Mouse (Mus musculus): ENCODE measurements around the gene Hoxb1. TPM values are rescaled to one million over a fixed set of nuclear protein-coding genes. Genes with fewer than 3 reads are reported as not detected.

The Hoxb1 gene
- polyA plus RNA-seq (2012; rRNA removed) (0.11 TPM in 1 of 2 replicates, not detected in the other), polyA plus RNA-seq (2014; fragmentation: Nextera tagmentation; extraction: Ambion mirVana) (not detected in 2 replicates)

DNA sequence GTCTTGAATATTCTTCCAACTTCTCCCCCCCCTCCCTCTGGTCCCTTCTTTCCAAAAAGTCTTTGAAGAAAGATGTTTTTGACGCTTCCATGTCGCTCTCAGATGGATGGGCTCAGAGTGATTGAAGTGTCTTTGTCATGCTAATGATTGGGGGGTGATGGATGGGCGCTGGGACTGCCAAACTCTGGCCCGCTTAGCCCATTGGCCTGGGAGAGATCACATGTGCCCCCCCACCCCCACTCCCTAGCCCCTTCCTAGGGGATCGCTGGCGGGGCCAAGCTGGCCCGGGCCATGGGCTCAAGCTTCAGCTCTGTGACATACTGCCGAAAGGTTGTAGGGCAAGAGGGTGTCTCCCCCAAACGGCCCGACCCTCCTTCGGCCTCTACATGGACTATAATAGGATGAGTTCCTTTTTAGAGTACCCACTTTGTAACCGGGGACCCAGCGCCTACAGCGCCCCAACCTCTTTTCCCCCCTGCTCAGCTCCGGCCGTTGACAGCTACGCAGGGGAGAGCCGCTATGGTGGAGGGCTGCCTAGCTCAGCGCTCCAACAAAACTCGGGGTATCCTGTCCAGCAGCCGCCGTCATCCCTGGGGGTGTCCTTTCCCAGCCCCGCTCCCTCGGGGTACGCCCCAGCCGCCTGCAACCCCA is at the start of gene Hoxb1:
TSS of gene Hoxb1 (plus strand) at position 312 of the 651 bp plus-strand sequence.
- peak within 1 kb of the TSS; percentile 10; the same call in 1 of the 2 replicates for H3K4me2 ChIP-seq (replicated peaks; ENCODE audit: low read depth, low read length, severe bottlenecking)

DNA sequence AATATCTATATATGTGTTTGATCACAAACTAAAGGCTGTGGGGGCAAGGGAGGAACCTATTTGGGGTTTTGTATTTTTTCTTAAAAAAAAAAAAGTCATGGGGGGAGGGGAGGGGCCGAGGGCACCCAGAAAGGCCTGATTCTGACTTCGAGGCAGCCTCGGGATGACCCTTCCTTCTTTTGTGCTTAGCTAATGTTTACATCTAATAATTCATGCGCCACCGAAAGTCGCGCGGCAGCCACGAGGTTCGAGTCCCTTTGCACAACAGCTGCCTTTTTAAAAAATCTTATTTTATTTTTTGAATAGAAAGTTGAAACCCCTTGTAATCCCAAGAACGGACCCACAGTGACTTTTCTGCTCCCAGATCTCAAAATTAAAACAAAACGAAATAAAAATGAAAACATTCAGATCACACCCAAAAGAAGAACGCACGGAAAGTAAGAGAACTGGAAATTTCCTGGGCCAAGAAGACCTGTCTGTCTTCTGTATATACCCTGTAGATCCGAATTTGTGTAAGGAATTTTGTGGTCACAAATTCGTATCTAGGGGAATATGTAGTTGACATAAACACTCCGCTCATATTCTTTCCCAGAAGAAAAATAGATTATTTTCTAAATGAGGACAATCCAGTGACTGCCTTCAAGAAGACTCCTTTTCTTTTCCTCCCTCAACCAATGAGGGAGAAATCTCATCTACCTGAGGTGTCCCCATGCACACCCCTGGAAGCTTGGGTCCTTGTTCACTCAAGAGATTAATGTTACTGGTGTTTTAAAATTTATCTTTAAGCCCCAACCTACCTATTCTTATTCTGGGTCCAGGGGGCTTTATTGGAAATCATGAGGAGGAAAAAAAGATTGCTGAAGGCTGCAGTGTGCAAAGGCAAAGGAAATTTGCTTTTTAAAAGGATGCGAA is 48.6 kb upstream of the Hoxb1 start:
- TF ChIP-seq POLR2A (IDR thresholded peaks at IDR 0.05; ENCODE audit: borderline replicate concordance, extremely low read depth, insufficient read depth, insufficient read length) = no peak
- Histone ChIP-seq H3K4me2 (replicated peaks; ENCODE audit: low read depth, low read length, severe bottlenecking) (no peak overlapping the region), H3K36me3 (ENCODE audit: control insufficient read depth, insufficient read depth, low read length) (no peaks in the 10 kb centered on the region), H3K27me3 (ENCODE audit: control insufficient read depth, insufficient read depth, low read length) (peaks cover 100% of the 10 kb centered on the region), H3K27ac (replicated peaks; ENCODE audit: low read depth, low read length) (no peak overlapping the region), H3K4me1 (ENCODE audit: control insufficient read depth, insufficient read depth, low read length) (peaks cover 5% of the 10 kb centered on the region), H3K9me3 (ENCODE audit: control insufficient read depth, low read length) (no peaks in the 10 kb centered on the region), H3K4me3 (replicated peaks; ENCODE audit: low read length) (no peak overlapping the region), H3K9ac (ENCODE audit: low read depth, low read length, severe bottlenecking) (no peak overlapping the region)
- DNase-seq (ENCODE audit: low spot score) (no peak), ATAC-seq (ENCODE audit: low FRiP score, low read depth) (no peak)
- 9% methylated on average over 18 of the region's 18 CpGs for WGBS

More for the DNA sequence above, at the start of gene Hoxb1:
- H3K27ac ChIP-seq (replicated peaks; ENCODE audit: low read depth, low read length) = no peak within 1 kb of the TSS
- 5% methylated on average over 23 of the region's 26 CpGs for WGBS
- no peak for TF ChIP-seq POLR2A (IDR thresholded peaks at IDR 0.05; ENCODE audit: borderline replicate concordance, extremely low read depth, insufficient read depth, insufficient read length)
- no peak within 1 kb of the TSS for H3K9ac ChIP-seq (ENCODE audit: low read depth, low read length, severe bottlenecking)
- H3K4me3 ChIP-seq (replicated peaks; ENCODE audit: low read length) = 0 out of 2 replicates have a peak within 1 kb of the TSS, but pooled peaks have one; percentile 2
- peaks cover 89% of the 10 kb centered on the region for H3K27me3 ChIP-seq (ENCODE audit: control insufficient read depth, insufficient read depth, low read length)
- no peak for ATAC-seq (ENCODE audit: low FRiP score, low read depth)
- H3K36me3 ChIP-seq (ENCODE audit: control insufficient read depth, insufficient read depth, low read length) = no peaks in the 10 kb centered on the region
- DNase-seq (ENCODE audit: low spot score) = no peak
- H3K9me3 ChIP-seq (ENCODE audit: control insufficient read depth, low read length) = no peaks in the 10 kb centered on the region
- no peaks in the 10 kb centered on the region for H3K4me1 ChIP-seq (ENCODE audit: control insufficient read depth, insufficient read depth, low read length)

DNA sequence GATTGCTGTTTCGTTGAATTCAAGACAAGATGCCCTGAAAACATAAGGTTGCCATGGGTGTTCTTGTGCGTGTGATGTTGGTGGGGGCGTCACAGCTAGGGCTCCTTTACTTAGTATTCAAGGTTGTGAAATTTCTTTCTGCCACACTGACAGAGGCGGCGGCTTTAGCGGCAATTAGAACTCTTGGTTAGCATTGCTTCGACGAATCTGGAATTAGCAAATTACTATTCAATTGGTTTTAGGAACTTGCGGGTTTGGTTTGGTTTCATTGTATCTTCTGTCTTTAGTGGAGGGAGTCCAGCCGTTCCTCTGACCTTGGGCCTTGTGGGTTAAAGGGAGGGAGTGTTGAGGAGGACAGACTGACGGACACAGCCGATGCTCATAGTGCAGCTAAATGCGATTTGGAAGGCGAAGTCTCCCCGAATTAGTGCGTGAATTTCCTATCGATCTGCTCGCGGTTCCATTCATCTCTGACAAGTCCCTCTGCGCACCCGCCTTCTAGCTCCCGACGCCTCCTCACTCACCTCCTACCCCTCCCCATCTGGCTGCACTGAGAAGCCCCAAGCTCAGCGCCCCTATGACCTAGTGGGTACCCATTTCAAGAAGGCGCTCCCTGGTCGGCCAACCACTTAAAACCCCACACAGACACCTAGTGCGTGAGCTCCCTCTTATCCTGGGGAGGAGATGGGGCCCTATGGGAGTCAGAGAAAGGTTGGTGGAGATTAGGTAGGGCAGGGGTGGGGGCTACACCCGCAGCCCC is 47.8 kb upstream of the Hoxb1 start, which contains the start of gene Hoxb4:
TSS of gene Hoxb4 (plus strand) at position 660 of the 760 bp plus-strand sequence.
- peak within 1 kb of the TSS; percentile 43 for H3K4me2 ChIP-seq (replicated peaks; ENCODE audit: low read depth, low read length, severe bottlenecking)
- H3K4me3 ChIP-seq (replicated peaks; ENCODE audit: low read length) = peak within 1 kb of the TSS; percentile 34
- no peak for TF ChIP-seq POLR2A (IDR thresholded peaks at IDR 0.05; ENCODE audit: borderline replicate concordance, extremely low read depth, insufficient read depth, insufficient read length)
- H3K36me3 ChIP-seq (ENCODE audit: control insufficient read depth, insufficient read depth, low read length) = no peaks in the 10 kb centered on the region
- DNase-seq (ENCODE audit: low spot score) = no peak
- H3K27me3 ChIP-seq (ENCODE audit: control insufficient read depth, insufficient read depth, low read length) = peaks cover 100% of the 10 kb centered on the region
- no peak within 1 kb of the TSS; the same call in 1 of the 2 replicates for H3K27ac ChIP-seq (replicated peaks; ENCODE audit: low read depth, low read length)
- 3% methylated on average over 28 of the region's 28 CpGs for WGBS
- no peaks in the 10 kb centered on the region for H3K9me3 ChIP-seq (ENCODE audit: control insufficient read depth, low read length)
- H3K4me1 ChIP-seq (ENCODE audit: control insufficient read depth, insufficient read depth, low read length) = peaks cover 5% of the 10 kb centered on the region
- no peak for ATAC-seq (ENCODE audit: low FRiP score, low read depth)
- no peak within 1 kb of the TSS for H3K9ac ChIP-seq (ENCODE audit: low read depth, low read length, severe bottlenecking)

DNA sequence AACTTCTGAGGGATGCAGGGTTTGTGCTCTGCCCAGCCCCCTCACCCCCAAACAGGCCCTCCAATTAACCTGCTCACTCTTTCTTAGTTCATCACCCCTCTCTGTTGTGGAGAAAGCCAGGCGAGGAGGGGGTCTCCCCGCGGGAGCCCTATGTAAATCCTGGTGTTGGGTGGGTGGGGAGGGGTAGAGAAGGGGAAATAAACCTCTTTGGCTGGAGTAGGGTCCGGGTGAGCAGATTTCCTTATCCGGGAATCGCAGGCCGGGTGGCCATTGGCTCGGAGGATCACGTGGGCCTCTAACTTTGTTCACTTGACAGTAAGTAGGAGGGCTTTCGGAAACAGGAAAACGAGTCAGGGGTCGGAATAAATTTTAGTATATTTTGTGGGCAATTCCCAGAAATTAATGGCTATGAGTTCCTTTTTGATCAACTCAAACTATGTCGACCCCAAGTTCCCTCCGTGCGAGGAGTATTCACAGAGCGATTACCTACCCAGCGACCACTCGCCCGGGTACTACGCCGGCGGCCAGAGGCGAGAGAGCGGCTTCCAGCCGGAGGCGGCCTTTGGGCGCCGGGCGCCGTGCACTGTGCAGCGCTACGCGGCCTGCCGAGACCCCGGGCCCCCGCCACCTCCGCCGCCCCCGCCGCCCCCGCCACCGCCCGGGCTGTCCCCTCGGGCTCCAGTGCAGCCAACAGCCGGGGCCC is 47.0 kb upstream of the Hoxb1 start:
- H3K27me3 ChIP-seq (ENCODE audit: control insufficient read depth, insufficient read depth, low read length) = peaks cover 98% of the 10 kb centered on the region
- under 1% methylated on average over 35 of the region's 45 CpGs for WGBS
- no peaks in the 10 kb centered on the region for H3K36me3 ChIP-seq (ENCODE audit: control insufficient read depth, insufficient read depth, low read length)
- DNase-seq (ENCODE audit: low spot score) (peak; percentile 64), ATAC-seq (ENCODE audit: low FRiP score, low read depth) (0 out of 2 replicates have a peak, but pooled peaks have one; percentile 56)
- H3K9me3 ChIP-seq (ENCODE audit: control insufficient read depth, low read length) = no peaks in the 10 kb centered on the region
- peak overlapping the region; percentile 43 for H3K4me2 ChIP-seq (replicated peaks; ENCODE audit: low read depth, low read length, severe bottlenecking)
- H3K9ac ChIP-seq (ENCODE audit: low read depth, low read length, severe bottlenecking) = no peak overlapping the region
- peaks cover 5% of the 10 kb centered on the region for H3K4me1 ChIP-seq (ENCODE audit: control insufficient read depth, insufficient read depth, low read length)
- peak overlapping the region; percentile 34 for H3K4me3 ChIP-seq (replicated peaks; ENCODE audit: low read length)
- TF ChIP-seq POLR2A (IDR thresholded peaks at IDR 0.05; ENCODE audit: borderline replicate concordance, extremely low read depth, insufficient read depth, insufficient read length) = no peak
- no peak overlapping the region; the same call in 1 of the 2 replicates for H3K27ac ChIP-seq (replicated peaks; ENCODE audit: low read depth, low read length)

All from limb, embryonic 14.5 days (tissue).